In genomic region chr10:79986963-79987362, GRCm38 (mm10) we compare ENCODE assay signal across 8 mouse cellular contexts. TPM values are rescaled to one million over a fixed set of nuclear protein-coding genes. Genes with fewer than 3 reads are reported as not detected.
A peak's percentile ranks its signal among the peaks of the same experiment; 100 is the strongest.
DNase-seq lines count a peak whose midpoint lies in the region; ATAC-seq and TF ChIP-seq lines count a peak whose summit lies in the region.

No protein-coding gene starts in this region.

- 0 out of 2 replicates have a peak overlapping the region, but pooled peaks have one; percentile 5 for H3K4me2 ChIP-seq in forebrain, embryonic 15.5 days (replicated peaks)
- peak overlapping the region; percentile 82 for H3K4me2 ChIP-seq in lung, postnatal 0 days (replicated peaks; ENCODE audit: low read depth, low read length)

- 5% methylated on average over 11 of the region's 11 CpGs for WGBS in forebrain, embryonic 15.5 days
- 3% methylated on average over 11 of the region's 11 CpGs for WGBS in hindbrain, embryonic 10.5 days
- WGBS in lung, postnatal 0 days, result 2% methylated on average over 11 of the region's 11 CpGs

- no peaks in the 10 kb centered on the region for H3K9me3 ChIP-seq in ES-Bruce4 (replicated peaks; ENCODE audit: control insufficient read depth, insufficient read depth, low read length, poor library complexity, severe bottlenecking)
- no peaks in the 10 kb centered on the region for H3K9me3 ChIP-seq in forebrain, embryonic 15.5 days
- peaks cover 12% of the 10 kb centered on the region; the same call in 1 of the 2 replicates for H3K9me3 ChIP-seq in hindbrain, embryonic 10.5 days
- no peaks in the 10 kb centered on the region for H3K9me3 ChIP-seq in lung, postnatal 0 days (ENCODE audit: low read length)

- no peak overlapping the region; the same call in 1 of the 2 replicates for H3K27ac ChIP-seq in ES-Bruce4 (ENCODE audit: insufficient read depth, low read length)
- H3K27ac ChIP-seq in forebrain, embryonic 15.5 days (replicated peaks), result no peak overlapping the region
- H3K27ac ChIP-seq in hindbrain, embryonic 10.5 days, result peak overlapping the region; percentile 87; the same call in 1 of the 2 replicates
- peak overlapping the region; percentile 99 for H3K27ac ChIP-seq in lung, postnatal 0 days (ENCODE audit: low read length)

- H3K9ac ChIP-seq in ES-Bruce4 (ENCODE audit: low read depth, poor library complexity, severe bottlenecking), result no peak overlapping the region
- H3K9ac ChIP-seq in forebrain, embryonic 15.5 days (replicated peaks), result no peak overlapping the region
- 0 out of 2 replicates have a peak overlapping the region, but pooled peaks have one; percentile 0 for H3K9ac ChIP-seq in lung, postnatal 0 days (replicated peaks; ENCODE audit: low read depth)

- no peaks in the 10 kb centered on the region for H3K27me3 ChIP-seq in ES-Bruce4 (ENCODE audit: control insufficient read depth, insufficient read depth, low read length, poor library complexity, severe bottlenecking)
- peaks cover 44% of the 10 kb centered on the region for H3K27me3 ChIP-seq in forebrain, embryonic 15.5 days
- H3K27me3 ChIP-seq in hindbrain, embryonic 10.5 days (ENCODE audit: insufficient read depth, poor library complexity, severe bottlenecking), result peaks cover 54% of the 10 kb centered on the region
- no peaks in the 10 kb centered on the region for H3K27me3 ChIP-seq in lung, postnatal 0 days (replicated peaks; ENCODE audit: insufficient read depth, low read length)

- 0 out of 2 replicates have a peak, but pooled peaks have one; percentile 48 for TF ChIP-seq EP300 in ES-Bruce4 (IDR thresholded peaks at IDR 0.05; ENCODE audit: insufficient read depth, low read depth, low read length)
- peak; percentile 80 for TF ChIP-seq EP300 in lung, postnatal 0 days (IDR thresholded peaks at IDR 0.05)

- no peaks in the 10 kb centered on the region for H3K36me3 ChIP-seq in ES-Bruce4 (ENCODE audit: control insufficient read depth, insufficient read depth, low read length, poor library complexity, severe bottlenecking)
- H3K36me3 ChIP-seq in forebrain, embryonic 15.5 days, result no peaks in the 10 kb centered on the region
- H3K36me3 ChIP-seq in hindbrain, embryonic 10.5 days, result peaks cover 13% of the 10 kb centered on the region
- peaks cover 10% of the 10 kb centered on the region; the same call in 1 of the 2 replicates for H3K36me3 ChIP-seq in lung, postnatal 0 days (ENCODE audit: insufficient read depth, low read length)

- TF ChIP-seq POLR2A in ES-Bruce4 (IDR thresholded peaks at IDR 0.05; ENCODE audit: insufficient read depth, low read length), result no peak

- no peak for ATAC-seq in forebrain, embryonic 15.5 days (replicated peaks)
- peak; percentile 32 for ATAC-seq in lung, postnatal 0 days

- peaks cover 7% of the 10 kb centered on the region for H3K4me1 ChIP-seq in ES-Bruce4 (ENCODE audit: control insufficient read depth, insufficient read depth, low read length)
- H3K4me1 ChIP-seq in forebrain, embryonic 15.5 days, result peaks cover 46% of the 10 kb centered on the region
- H3K4me1 ChIP-seq in hindbrain, embryonic 10.5 days (replicated peaks), result peaks cover 65% of the 10 kb centered on the region
- H3K4me1 ChIP-seq in lung, postnatal 0 days (ENCODE audit: insufficient read depth, low read depth, low read length), result peaks cover 32% of the 10 kb centered on the region

- H3K4me3 ChIP-seq in ES-Bruce4 (ENCODE audit: low read depth, low read length), result 0 out of 2 replicates have a peak overlapping the region, but pooled peaks have one; percentile 1
- H3K4me3 ChIP-seq in forebrain, embryonic 15.5 days, result peak overlapping the region; percentile 7; the same call in 1 of the 2 replicates
- peak overlapping the region; percentile 61 for H3K4me3 ChIP-seq in hindbrain, embryonic 10.5 days
- 0 out of 2 replicates have a peak overlapping the region, but pooled peaks have one; percentile 82 for H3K4me3 ChIP-seq in lung, postnatal 0 days (ENCODE audit: low read depth, low read length)

- DNase-seq in c-Kit-positive CD71-positive TER-119-positive erythroid progenitor cells, embryonic 14.5 days (ENCODE audit: low spot score), result peak; percentile 77
- DNase-seq in hindbrain, embryonic 10.5 days (ENCODE audit: low spot score), result peak; percentile 88
- DNase-seq in layer of hippocampus, adult 9-11 months, result peak; percentile 85
- DNase-seq in lung, postnatal 0 days (ENCODE audit: low spot score), result peak; percentile 98
- DNase-seq in ovary, postnatal 10 days (ENCODE audit: low spot score), result peak; percentile 64
- DNase-seq in thymus, postnatal 14 days, result peak; percentile 94

- TF ChIP-seq CTCF in ES-Bruce4 (IDR thresholded peaks at IDR 0.05; ENCODE audit: low read depth, low read length), result peak; percentile 76
- TF ChIP-seq CTCF in lung, postnatal 0 days (IDR thresholded peaks at IDR 0.05), result peak; percentile 95

RNA-seq across cellular contexts. Expression of gene Cnn2, which starts 1.4 kb away (rescaled TPM):
- polyA plus RNA-seq in ES-Bruce4 (2011; ENCODE audit: insufficient read depth, insufficient read length, low read depth, missing spikeins), result 156 and 164 TPM in 2 replicates
- polyA plus RNA-seq in forebrain, embryonic 15.5 days (2015; fragmentation: Nextera tagmentation; extraction: Ambion mirVana), result 26.7 and 29.1 TPM in 2 replicates
- polyA plus RNA-seq in hindbrain, embryonic 10.5 days (2016; fragmentation: Nextera tagmentation; extraction: Ambion mirVana), result 201 and 223 TPM in 2 replicates
- polyA plus RNA-seq in lung, postnatal 0 days (2015; fragmentation: Nextera tagmentation; extraction: Ambion mirVana), result 483 and 567 TPM in 2 replicates

RNA-seq across cellular contexts. Expression of gene Tmem259, which starts 2.8 kb away (rescaled TPM):
- 54.6 and 61.1 TPM in 2 replicates for polyA plus RNA-seq in ES-Bruce4 (2011; ENCODE audit: insufficient read depth, insufficient read length, low read depth, missing spikeins)
- polyA plus RNA-seq in forebrain, embryonic 15.5 days (2015; fragmentation: Nextera tagmentation; extraction: Ambion mirVana), result 21.7 and 23.1 TPM in 2 replicates
- polyA plus RNA-seq in hindbrain, embryonic 10.5 days (2016; fragmentation: Nextera tagmentation; extraction: Ambion mirVana), result 11.8 and 13.1 TPM in 2 replicates
- polyA plus RNA-seq in lung, postnatal 0 days (2015; fragmentation: Nextera tagmentation; extraction: Ambion mirVana), result 26.7 and 27.6 TPM in 2 replicates

RNA-seq across cellular contexts. Expression of gene Abca7, which starts 9.3 kb away (rescaled TPM):
- polyA plus RNA-seq in ES-Bruce4 (2011; ENCODE audit: insufficient read depth, insufficient read length, low read depth, missing spikeins), result 10.6 and 11.0 TPM in 2 replicates
- 3.7 and 4.1 TPM in 2 replicates for polyA plus RNA-seq in forebrain, embryonic 15.5 days (2015; fragmentation: Nextera tagmentation; extraction: Ambion mirVana)
- 4.4 and 6.0 TPM in 2 replicates for polyA plus RNA-seq in hindbrain, embryonic 10.5 days (2016; fragmentation: Nextera tagmentation; extraction: Ambion mirVana)
- polyA plus RNA-seq in lung, postnatal 0 days (2015; fragmentation: Nextera tagmentation; extraction: Ambion mirVana), result 5.5 and 6.5 TPM in 2 replicates

RNA-seq across cellular contexts. Expression of gene Grin3b, which starts 16.4 kb away (rescaled TPM):
- polyA plus RNA-seq in ES-Bruce4 (2011; ENCODE audit: insufficient read depth, insufficient read length, low read depth, missing spikeins), result not detected in 2 replicates
- 0.50 and 0.63 TPM in 2 replicates for polyA plus RNA-seq in forebrain, embryonic 15.5 days (2015; fragmentation: Nextera tagmentation; extraction: Ambion mirVana)
- polyA plus RNA-seq in hindbrain, embryonic 10.5 days (2016; fragmentation: Nextera tagmentation; extraction: Ambion mirVana), result 0.35 TPM in 2 replicates
- polyA plus RNA-seq in lung, postnatal 0 days (2015; fragmentation: Nextera tagmentation; extraction: Ambion mirVana), result 0.24 and 0.32 TPM in 2 replicates

RNA-seq across cellular contexts. Expression of gene Wdr18, which starts 27.0 kb away (rescaled TPM):
- polyA plus RNA-seq in ES-Bruce4 (2011; ENCODE audit: insufficient read depth, insufficient read length, low read depth, missing spikeins), result 47.6 and 55.3 TPM in 2 replicates
- 89.2 and 94.3 TPM in 2 replicates for polyA plus RNA-seq in forebrain, embryonic 15.5 days (2015; fragmentation: Nextera tagmentation; extraction: Ambion mirVana)
- polyA plus RNA-seq in hindbrain, embryonic 10.5 days (2016; fragmentation: Nextera tagmentation; extraction: Ambion mirVana), result 128 and 140 TPM in 2 replicates
- 32.8 and 44.2 TPM in 2 replicates for polyA plus RNA-seq in lung, postnatal 0 days (2015; fragmentation: Nextera tagmentation; extraction: Ambion mirVana)

Comparison
In these comparisons a context has a peak if more than half of its experiments do, and no peak if none do; other contexts are left out.
1. H3K27ac ChIP-seq: peak in hindbrain, embryonic 10.5 days (single experiment) and lung, postnatal 0 days (single experiment); none in ES-Bruce4 (single experiment) and forebrain, embryonic 15.5 days (single experiment).
2. H3K4me3 ChIP-seq: peak in every context shown above with its lines; median percentile 82 in lung, postnatal 0 days; 61 in hindbrain, embryonic 10.5 days; 7 in forebrain, embryonic 15.5 days; 1 in ES-Bruce4.
3. Peak in every context shown above with its lines, with median percentiles within 50 percentile points of each other: DNase-seq.